Mouse (Mus musculus): ENCODE results near the gene Slc39a1.
"Not testable (repeated sequence)": the region's sequence is repeated elsewhere in the genome, so short reads cannot be mapped to it uniquely, and the experiment has no call there.

Gene Slc39a1

DNA sequence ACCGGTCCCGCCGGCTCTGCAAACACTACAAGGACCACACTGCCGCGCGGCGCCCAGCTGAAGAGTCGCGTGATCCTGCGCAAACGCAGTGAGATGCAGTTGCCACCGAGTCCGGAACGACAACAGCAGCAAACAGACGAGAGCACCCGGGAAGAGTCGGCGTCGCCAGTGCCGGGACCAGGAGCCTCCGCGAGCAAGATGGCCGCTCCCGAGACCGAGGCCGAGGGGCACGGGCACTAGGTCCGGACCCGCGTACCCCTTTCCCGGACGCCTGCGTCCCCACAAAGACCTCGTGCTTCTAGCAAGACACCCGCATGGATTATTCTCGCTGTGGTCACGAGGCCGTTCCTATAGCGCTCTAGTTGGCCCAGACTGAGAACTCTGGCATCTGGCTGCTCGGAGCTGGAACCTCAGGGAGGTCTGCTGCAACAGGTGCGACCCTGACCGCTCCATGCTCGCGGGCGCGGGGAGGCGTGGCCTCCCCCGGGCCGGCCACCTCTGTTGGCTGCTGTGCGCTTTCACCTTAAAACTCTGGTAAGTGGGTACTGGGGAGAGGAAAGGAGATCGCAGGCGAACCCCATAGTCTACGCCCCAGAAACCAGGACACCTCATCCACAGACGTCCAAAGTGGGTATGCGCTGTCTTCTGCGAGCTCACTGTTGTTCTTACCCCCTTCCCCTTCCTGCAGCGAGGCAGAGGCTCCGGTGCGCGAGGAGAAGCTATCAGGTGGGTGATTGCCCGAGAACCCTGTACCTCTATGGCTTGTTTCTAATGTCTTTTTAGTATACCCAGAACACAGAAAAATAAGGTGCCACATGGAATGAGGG is 16.3 kb upstream of the Slc39a1 start, which contains the start of gene Jtb:
Gene Jtb (plus strand): TSS at position 91 of the 827 bp plus-strand sequence.
- intact Hi-C loops (cut with DNase I) = no loop called here

DNA sequence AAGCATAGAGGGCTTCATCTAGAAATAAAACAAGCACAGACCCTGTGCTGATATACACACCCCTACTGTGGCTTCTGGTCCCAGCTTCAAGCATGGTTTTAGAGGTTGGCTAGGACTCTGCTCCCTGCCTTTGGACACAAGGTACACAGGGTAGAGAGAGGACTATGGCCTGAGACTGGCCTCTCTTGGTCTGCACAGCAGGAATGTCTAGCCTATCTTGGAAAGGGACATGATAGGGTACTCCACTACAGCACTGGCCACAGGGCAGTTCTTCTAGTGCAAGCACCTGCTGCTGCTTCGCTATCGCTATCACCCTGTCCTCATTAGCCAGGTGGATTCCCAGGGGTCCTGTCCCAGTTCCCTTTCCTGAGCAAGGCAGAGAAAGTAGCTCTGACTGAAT is 6.7 kb upstream of the Slc39a1 start:
- intact Hi-C loops (cut with DNase I) = no loop called here

DNA sequence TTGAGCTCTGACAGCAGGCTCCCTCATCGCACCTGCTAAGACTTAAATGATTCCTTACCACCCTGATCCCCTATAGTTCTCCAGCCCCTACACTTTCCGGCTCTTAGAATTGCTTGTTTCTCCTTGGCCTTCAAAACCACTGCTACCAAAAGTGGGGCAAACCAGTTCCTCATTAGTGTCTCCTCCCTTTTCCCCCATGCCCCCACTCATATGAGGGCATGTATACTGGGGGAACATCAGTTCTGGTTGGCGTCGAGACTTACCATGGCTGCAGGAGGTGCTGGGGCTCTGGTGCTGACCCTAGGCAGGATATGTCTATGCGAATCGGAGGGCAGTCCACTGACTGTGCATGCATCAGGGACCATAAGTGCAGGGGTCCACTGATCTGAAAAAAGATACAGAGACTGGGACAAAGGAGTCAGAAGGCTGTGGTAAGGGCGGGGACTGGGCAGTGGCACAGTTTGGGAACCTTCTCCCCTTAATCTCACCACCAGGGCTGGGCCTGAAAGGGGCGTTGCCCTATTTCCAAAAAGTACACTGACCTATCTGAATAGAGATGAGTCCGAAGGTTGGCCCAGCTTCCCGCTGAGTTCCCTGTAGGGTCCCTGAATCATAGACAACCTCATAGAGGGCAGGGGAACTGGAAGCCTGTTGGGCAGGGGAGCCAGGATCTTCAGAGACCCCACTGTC is 6.2 kb upstream of the Slc39a1 start:
- intact Hi-C loops (cut with DNase I) = no loop called here

DNA sequence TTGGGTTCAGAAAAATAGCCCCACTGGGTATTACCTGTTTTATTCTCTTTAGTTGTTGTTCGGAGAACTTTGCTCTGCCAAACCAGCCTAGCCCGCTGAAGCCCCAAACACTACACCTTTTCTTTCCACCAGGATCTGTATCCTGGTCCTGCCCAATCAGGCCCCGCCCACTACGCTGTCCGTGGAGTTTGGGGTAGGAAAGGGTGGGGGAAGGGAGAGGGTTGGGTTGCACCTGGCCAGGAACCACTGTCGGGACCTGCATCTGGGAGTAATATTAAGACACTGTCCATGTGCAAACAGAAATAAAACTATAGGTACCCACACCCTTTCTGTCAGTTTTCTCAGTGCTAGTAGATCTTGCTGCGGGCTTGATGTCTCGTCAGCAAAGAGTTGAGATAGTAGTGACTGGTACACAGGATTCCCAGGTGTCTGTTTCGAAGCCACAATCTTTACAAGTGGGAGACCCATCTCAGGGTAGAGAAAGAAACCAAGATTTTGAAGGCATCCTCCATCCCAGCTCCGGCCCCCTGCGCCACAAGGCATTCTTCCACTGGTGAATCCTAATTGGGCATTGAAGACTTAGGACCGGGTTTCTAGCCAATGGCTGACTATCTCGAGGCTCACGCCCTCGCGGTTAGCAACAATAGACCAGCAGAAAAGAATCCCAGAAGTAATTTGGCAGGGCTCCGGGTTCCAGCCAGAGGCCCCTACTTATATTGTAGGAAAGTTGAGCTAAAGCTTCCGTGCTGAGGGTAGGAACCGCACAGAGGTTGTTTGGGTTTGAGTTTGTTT is 4.8 kb upstream of the Slc39a1 start, which contains the start of gene Creb3l4:
Gene Creb3l4 (minus strand): TSS at position 529 of the 792 bp plus-strand sequence.
- intact Hi-C loops (cut with DNase I) = no loop called here

DNA sequence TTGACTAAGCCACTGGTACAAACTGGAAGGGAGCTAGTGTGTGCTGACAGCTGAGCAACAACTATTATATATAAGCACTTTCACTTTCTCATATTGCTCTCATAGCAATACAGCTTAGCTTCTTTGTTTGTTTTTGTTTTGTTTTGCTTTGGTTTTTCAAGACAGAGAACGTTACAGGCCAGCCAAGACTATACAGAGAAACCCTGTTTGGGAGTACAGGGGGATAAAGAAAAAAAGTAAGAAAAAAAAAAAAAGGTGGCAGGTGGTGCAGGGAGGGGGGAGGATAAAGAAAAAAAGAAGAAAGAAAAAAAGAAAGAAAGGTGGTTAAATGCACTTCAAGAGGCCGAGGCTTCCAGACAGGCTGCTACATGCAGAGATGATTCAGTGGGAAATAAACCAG is 2.6 kb upstream of the Slc39a1 start:
- intact Hi-C loops (cut with DNase I) = no loop called here

DNA sequence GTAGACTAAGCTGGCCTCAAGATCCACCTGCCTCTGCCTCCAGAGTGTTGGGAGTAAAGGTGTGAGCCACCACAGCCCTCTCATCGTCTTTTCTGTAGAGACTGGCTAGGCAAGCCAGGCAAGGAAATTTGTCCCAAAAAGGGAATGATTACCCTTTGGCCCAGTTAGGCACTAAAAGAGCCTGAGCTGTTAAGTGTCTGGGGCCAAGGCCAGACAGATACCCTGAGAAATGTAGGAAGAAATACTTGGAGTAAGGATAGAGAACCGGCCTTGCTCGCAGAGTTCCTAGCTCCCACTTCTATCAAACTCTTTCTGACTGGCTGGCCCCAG is 377 bp upstream of the Slc39a1 start:
- intact Hi-C loops (cut with DNase I) = no loop called here

DNA sequence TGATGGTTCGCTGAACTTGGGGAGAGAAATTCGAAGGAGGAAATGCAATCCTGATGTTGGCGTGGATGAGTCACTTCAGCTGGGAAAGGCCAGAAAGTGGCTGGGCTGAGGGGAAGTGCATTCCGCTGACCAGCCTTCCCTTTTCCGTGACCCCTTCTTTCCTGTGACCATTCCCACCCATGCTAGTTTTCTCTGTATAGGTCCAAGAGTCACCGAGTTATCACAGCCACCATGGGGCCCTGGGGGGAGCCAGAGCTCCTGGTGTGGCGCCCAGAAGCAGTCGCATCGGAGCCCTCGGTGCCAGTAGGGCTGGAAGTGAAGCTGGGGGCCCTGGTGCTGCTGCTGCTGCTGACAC is 751 bp downstream of the Slc39a1 start:
- intact Hi-C loops (cut with DNase I) = no loop called here

DNA sequence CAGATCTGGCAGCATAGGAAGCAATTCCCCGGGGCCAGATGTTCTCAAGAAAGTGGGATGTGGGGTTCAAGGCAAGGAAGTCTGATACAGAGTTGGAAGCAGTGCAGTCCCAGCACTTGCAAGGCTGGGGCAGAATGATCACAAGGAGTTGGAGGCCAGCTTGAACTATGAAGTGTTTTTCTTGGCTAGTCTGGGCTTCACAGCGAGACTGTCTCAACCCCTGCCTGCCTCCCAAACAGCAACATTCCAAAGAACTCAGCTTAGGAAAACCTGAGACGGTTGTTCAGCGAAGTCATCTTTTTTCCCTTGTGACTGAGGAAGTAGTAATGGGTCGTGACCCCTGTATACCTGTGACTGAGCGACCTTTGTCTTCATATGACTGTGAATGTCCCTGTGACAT is 2.8 kb downstream of the Slc39a1 start:
- intact Hi-C loops (cut with DNase I) = no loop called here

DNA sequence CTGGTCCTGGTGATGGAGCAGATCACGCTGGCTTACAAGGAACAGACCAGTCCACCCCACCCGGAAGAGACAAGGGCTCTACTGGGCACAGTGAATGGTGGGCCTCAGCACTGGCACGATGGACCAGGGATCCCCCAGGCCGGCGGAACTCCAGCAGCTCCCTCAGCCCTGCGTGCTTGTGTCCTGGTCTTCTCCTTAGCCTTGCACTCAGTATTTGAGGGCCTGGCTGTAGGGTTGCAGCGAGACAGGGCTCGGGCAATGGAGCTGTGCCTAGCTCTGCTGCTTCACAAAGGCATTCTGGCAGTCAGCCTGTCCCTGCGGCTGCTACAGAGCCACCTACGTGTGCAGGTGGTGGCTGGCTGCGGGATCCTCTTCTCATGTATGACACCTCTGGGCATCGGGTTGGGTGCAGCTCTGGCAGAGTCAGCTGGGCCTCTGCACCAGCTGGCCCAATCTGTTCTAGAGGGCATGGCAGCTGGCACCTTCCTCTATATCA is 3.8 kb downstream of the Slc39a1 start:
- intact Hi-C loops (cut with DNase I) = not testable (repeated sequence)

DNA sequence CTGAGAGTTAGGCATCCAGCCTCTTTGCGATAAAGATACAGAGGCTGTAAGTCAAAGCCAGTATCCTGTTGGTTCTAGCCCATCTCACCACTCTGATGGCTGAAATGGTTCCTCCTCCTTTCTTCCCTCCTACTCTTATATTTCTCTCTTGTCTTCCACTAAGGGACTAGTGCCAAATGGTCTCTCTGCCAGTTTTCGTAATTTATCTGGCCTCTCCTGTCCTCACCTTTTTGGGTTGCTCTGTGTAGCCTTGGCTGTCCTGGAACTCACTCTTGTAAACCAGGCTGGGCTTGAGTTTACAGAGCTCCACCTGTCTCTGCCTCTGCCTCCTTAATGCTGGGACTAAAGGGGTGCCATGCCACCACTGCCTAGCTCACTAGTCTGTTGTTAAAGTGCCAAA is 4.7 kb downstream of the Slc39a1 start:
- intact Hi-C loops (cut with DNase I) = not testable (repeated sequence)

DNA sequence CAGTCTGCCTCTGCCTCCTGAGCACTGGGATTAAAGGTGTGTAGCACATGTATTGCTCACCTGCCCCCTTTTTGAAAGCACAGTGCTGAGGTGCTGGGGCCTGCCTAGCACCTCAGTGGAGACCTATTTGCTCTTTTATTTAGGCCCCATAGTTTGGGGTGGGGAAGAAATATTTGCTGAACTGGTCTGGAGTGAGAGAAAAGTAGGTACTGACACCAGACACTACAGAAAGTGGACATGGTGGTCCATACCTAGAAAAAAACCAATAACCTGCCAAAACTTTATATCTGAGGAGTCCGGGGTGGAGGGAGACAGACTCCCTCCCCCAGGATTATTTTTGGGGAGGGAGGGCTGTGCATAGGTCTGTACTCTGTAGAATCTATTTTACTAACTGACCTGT is 5.2 kb downstream of the Slc39a1 start:
- intact Hi-C loops (cut with DNase I) = not testable (repeated sequence)

DNA sequence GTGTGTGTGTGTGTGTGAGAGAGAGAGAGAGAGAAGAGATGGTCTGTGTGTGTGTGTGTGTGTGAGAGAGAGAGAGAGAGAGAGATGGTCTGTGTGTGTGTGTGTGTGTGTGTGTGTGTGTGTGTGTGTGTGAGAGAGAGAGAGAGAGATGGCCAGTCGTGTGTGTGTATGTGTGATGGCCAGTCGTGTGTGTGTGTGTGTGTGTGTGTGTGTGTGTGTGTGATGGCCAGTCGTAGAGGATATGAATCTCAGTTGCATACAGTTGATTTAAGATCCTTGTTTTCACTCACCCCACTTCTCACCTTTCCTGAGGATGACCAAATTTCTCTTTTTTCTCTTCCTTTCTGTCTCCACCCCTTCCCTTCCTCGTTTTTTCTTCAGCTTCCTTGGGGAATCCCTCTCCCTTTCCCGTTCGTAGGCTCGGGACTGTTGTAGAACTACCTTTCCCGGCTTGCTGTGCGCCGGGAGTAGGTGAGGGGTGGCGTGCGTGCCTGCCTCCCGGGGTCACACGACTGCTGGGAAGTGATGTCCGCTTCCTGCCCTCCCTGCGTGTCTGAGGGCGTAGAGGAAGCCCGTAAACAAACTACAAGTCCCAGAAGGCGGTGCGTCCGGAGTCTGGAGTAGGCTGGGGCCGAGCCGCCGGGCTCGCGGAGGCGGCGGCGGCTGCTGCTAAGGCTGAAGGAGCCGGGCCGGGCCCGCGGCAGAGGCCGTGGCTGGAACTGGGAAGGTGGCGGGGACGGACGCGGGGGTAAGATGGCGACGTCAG is 5.9 kb downstream of the Slc39a1 start, which contains the start of gene Crtc2:
Gene Crtc2 (plus strand): TSS at position 511 of the 766 bp plus-strand sequence.
- intact Hi-C loops (cut with DNase I) = loop anchor here (2.0 kb wide), 1 partner anchor 35 kb away; no protein-coding TSS in a partner anchor

DNA sequence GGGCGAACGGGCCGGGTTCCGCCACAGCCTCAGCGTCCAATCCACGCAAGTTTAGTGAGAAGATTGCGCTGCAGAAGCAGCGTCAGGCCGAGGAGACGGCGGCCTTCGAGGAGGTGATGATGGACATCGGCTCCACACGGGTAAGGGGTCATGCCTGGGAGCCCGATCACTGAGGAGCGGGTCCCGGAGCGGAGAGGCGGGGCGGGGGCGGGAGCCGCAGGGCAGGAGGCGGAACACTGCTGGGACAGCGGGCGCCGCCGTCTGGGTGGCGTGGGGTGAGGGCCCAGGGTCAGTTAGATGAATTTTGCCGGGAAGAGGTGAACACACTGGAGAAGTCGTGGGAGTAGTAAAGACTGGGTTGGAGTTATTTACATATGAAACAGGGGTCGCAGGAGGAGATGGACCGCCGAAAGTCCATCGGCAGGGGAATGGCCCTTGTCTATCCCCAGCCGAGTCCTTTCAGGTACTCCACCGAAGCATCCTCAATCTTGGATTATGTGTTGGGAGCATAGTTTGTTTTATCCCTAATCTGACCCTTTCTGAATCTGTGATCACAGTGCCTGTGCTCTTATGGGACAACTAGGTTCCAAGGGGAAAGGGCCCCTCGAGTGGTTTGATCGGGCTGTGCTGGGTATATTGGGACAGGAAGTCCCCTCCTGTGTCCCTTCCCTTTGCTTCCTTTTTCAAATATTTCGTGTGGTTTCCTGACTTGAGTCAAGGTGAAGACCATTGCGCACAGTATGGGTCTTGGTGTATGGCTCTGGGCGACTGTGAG is 6.6 kb downstream of the Slc39a1 start:
- intact Hi-C loops (cut with DNase I) = loop anchor here (2.0 kb wide), 1 partner anchor 36 kb away; no protein-coding TSS in a partner anchor

DNA sequence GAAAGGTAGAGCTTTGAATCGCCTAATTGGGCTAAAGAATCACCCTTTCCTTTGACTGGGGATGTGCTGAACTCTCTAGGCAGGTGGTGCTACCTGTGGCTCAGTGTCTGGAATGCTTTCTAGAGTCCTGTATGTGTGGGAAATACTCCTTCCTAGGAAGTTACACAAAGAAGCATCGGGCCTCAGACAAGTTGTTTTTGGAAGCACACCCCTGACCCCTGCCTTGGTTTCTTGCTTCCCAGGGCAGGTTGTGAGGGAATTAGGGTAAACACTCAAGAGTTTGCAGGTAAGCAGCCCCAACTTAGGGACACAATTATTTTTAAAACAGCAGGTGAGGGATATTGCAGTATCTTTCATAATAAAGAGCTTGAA is 7.2 kb downstream of the Slc39a1 start:
- intact Hi-C loops (cut with DNase I) = loop anchor here (2.0 kb wide), 1 partner anchor 36 kb away; no protein-coding TSS in a partner anchor

DNA sequence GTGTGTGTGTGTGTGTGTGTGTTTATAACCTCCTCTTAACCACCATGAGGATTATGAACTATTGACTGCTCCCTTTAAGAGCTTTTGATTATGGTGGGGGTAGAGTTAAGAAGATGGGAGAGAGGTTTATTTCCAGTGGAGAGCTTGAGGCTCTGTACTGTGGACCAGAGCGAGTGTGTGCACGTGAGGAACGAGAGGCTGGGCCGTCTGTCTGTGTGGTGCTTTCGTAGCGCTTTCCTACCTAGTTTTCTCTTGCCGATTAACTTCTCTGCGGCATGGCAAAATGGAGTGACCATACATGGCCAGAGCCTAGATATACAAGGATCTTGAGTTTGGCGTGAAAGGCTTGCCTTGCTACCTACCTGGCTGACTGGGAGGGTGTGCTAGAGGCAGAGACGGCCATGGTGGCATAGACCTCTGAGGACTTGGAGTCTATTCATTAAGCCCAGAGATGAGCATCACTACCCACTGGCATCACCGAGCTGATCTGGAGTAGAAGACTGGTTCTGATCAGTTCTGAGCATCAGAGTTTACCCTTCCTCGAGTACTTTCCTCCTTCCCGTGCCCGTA is 7.9 kb downstream of the Slc39a1 start:
- intact Hi-C loops (cut with DNase I) = loop anchor here (2.0 kb wide), 1 partner anchor 37 kb away; no protein-coding TSS in a partner anchor

DNA sequence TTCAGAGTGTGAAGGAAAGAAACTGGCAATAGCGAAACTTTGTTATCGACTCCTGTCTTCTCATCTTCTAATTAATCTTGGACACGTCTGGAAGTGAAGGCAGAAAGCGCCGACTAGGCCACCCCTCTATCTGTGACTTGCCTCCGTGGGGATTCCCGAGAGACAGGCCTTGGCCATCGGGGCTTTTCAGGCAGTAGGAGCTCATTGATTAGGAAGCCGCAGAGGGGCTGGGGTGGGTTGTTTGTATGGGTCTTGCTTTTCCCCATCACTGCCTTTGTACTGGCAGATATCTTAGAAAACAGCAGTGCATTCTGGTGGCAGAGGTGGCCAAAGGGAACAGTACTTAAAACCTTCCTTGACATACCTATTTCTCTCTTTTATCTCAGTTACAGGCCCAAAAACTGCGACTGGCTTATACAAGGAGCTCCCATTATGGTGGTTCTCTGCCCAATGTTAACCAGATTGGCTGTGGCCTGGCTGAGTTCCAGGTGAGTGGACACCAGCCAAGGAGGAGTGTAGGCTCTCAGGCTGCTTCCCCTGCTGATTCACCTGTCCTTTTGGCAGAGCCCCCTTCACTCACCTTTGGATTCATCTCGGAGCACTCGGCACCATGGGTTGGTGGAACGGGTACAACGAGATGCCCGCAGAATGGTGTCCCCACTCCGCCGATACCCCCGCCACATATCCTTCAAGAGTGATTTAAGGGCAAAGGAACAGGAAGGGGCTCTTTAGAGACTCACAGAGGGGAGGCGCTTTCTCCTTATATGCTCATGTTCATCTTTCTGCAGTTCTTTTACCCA is 9.0 kb downstream of the Slc39a1 start:
- intact Hi-C loops (cut with DNase I) = no loop called here

DNA sequence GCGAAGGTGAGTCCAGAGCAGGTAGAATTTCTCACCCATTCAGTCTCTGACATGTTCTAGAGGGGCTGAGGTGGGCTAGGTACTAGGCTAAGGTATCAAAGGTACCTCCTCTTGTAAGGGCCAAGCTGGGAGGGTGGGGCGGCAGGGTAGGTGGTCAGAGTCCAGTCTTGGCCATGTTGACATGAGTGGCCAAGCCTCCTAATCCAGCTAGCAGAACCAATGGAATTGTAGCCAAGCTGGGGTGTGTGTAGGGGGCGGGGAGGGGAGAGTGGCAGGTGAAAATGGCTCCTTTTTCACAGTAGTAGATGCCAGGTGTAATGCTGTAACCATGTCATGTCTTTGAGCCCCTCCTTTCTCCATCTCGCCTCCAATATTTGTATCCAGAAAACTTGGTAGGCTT is 10.5 kb downstream of the Slc39a1 start:
- intact Hi-C loops (cut with DNase I) = no loop called here

DNA sequence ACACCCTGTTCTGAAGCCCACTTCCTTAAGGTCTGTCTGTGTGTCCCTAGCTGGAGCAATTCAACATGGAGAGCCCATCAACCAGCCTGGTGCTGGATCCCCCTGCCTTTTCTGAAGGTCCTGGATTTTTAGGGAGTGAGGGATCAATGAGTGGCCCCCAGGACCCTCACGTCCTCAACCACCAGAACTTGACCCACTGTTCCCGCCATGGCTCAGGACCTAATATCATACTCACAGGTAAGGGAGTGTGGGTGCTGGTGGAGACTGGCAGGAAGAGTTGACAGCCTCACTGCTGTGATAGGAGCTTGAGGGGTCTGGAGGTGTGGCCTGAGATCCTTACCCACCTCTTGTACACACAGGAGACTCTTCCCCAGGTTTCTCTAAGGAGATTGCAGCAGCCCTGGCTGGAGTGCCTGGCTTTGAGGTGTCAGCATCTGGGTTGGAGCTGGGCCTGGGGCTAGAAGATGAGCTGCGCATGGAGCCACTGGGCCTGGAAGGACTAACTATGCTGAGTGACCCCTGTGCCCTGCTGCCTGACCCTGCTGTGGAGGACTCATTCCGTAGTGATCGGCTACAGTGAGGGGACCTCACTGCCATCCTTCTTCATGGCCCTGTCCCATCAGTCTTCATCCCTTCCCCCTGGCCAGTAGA is 15.3 kb downstream of the Slc39a1 start:
- intact Hi-C loops (cut with DNase I) = no loop called here

All from adrenal gland (tissue).